Mouse (Mus musculus): ENCODE measurements around the gene Mphosph10.
A peak's percentile ranks its signal among the peaks of the same experiment; 100 is the strongest.

Gene Mphosph10

DNA sequence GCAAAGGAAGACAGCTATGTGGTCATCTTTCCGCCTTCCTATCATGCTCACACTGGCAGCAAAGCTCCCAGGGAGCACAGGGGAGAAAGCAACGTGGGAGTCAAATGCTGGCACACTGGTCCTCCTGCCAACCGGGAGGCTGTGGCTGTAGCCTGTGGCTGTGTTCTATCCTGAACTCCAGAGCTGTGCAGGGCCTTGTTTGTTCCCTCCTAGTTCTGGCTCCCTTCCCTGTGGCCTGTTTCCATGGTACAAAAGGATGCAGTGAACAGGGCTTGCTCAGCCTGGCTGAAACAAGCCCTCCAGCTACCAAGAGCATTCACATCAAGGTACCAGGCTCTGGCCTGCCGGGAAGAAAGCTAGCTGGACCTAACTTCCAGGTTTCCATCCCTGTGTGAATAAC is 41.0 kb downstream of the Mphosph10 start:
- no peak for DNase-seq (ENCODE audit: low read depth)

DNA sequence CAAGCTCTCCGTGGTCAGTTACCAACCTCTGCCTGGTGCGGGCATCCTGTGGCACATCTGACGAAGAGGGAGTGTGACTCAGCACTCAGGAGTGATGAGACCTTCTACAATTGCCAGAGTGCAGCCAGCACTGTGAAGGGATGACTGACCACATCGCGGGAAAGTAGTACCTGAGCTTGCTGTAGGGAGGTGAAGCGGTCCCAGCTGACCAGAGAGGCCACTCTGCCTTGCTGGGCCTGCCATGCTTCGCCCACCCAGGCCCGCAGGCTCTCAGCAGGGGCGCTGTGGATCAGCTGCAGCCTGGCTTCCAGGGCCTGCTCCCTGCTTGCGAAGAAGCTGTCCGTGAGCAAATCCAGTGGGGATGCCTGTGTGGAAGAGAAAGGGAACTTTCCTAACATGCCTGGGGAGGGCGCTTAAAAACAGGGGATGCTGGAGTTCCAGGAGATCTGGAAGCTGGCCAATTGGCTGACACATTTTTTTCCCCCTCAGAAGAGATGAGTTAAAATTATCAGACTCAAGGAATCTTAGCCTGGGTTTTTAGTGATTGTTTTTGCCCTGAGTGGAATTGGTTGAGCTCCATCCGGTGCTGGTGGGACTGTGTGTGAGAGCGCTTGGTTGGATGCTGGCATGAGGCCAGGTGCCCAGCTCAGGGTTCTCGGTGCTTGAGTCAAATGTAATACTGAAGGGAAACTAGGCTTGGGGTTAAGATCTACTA is 42.8 kb downstream of the Mphosph10 start:
- DNase-seq (ENCODE audit: low read depth), result peak; percentile 56

DNA sequence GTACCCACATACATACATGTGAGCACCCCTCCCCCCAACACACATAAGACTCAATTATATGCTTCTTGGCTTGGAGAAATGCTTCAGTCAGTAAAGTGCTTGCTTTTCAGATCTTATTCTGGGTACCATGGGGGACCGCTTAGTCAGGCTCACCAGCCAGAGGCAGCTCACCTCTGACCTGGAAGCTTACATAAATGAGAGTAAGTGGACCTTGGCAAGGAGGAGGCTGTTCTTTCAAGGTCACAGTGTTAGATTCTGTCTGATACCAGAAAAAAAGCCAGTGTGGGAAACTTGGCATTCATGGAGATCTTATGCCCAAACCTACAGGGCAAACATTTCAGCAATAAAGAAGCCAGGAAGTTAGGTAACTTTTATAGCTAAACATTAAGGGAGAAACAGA is 44.3 kb downstream of the Mphosph10 start:
- no peak for DNase-seq (ENCODE audit: low read depth)

DNA sequence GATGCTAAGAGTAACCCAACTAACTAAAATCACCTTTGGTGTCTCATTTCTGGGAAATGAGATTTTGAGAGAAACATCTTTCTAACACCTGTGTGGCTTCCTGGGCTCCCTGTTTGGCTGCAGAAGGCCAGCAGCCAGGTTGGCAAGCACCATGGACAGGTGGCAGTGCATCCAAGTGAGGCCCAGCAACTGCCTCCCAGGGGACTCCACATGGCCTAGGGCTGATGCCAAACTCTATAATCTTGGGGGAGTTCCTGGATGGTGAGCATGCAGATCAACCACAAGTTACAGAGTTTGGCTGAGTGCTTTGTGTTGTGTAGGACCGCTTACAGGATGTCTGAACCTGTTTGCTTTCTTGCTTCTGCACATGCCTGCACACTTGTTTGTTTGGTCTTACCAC is 59.4 kb downstream of the Mphosph10 start:
- no peak for DNase-seq (ENCODE audit: low read depth)

DNA sequence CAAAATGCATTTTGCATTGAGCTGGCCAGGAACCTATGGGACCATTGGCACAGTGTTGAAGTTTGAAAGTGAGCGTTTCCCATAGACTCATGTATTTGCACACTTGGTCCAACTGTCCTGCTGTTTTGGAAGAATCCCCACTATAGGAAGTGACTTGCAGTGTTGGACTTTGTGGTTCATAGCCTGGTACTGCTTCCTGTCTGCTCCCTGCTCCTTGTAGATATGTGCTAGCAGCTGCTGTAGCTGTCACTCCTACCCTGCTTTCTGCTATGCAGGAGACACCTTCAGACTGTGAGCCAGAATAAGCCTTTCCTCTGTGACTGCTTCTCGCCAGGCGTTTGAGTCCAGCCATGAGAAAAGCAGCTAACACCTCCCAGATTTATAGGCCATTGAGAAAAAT is 60.8 kb downstream of the Mphosph10 start:
- DNase-seq (ENCODE audit: low read depth), result peak; percentile 44

DNA sequence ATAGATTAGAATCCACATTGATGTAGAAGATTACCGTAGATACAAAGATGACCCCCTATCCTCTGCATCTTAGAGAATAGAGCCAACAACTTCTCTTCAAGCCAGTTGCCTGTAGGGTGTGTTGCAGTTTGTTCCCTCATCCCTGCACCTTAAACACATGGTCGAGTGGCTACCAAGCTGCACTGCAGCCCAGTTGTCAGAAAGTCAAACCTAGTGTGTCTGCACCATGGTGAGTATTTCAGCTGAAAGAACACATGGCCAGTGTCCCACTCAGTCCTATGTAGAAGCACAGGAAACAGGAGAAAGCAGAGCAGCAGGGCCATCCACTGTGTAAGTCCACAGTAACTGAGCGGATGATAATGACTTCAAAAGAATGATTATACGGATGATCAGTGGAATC is 64.6 kb downstream of the Mphosph10 start:
- no peak for DNase-seq (ENCODE audit: low read depth)

DNA sequence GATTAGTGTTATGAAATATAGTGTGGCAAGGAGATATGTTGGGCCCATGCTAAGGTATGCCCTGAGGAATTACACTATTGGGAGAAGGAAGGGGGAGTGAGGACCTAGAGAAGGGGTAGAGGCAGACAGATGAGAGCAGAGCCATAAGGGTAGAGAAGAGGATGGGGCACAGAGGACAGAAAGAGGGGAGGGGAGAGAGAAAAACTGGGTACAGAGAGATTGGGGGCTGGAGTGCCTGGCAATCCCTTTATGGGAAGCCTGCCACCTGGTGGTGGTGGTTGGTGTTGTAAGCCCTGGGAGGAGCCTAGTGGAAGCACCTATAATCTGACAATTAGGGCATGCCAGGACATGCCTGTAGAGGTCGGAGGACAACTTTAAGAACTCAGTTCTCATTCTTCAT is 65.2 kb downstream of the Mphosph10 start:
- peak; percentile 84 for DNase-seq (ENCODE audit: low read depth)
